Mouse (Mus musculus) adrenal gland, postnatal 36 days (tissue): ENCODE measurements around the gene 4930523C07Rik. TPM values are rescaled to one million over a fixed set of nuclear protein-coding genes. Genes with fewer than 3 reads are reported as not detected.
A peak's percentile ranks its signal among the peaks of the same experiment; 100 is the strongest.

Experiments used
- DNase-seq, 2 experiments: peaks; one replicate each; pipeline ENCODE4 v3.0.0; 2021; ENCODE audit warnings: mixed read lengths in 1 of 2
- total RNA-seq, 2 experiments: library from RNA; stranded (reverse); gene quantifications; 2 replicates each; pipeline ENCODE4 v1.2.3; 2021

4930523C07Rik gene
- total RNA-seq, 2 experiments from 2014 or later, result 10.7 to 20.6 TPM

DNA sequence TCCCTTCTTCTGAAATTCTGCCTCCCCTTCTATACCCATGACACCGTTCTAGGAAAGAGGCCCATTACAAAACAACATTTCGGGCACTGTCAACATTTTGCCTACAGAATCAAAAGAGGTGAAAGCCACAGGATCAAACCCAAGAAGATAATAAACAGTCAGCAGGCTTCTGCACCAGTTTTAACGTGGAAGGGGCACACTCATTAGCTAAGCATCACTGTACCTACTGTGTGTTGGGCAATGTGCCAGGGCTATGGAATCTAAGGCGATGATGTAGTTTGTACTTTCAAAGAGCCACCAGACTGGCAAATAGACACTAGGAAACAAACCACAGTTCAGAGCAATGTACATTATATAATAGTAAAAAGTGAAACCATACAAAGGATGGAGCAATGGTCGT, 1.8 kb downstream of the 4930523C07Rik start:
- no peak for DNase-seq

- DNase-seq, result peak in 1 of 2 experiments; percentile 28
Measured at GRCm38 (mm10) chr1:160046786-160047185, 2.6 kb downstream of the 4930523C07Rik start.

- no peak for DNase-seq
Measured at GRCm38 (mm10) chr1:160047481-160047931, 3.3 kb downstream of the 4930523C07Rik start.

DNA sequence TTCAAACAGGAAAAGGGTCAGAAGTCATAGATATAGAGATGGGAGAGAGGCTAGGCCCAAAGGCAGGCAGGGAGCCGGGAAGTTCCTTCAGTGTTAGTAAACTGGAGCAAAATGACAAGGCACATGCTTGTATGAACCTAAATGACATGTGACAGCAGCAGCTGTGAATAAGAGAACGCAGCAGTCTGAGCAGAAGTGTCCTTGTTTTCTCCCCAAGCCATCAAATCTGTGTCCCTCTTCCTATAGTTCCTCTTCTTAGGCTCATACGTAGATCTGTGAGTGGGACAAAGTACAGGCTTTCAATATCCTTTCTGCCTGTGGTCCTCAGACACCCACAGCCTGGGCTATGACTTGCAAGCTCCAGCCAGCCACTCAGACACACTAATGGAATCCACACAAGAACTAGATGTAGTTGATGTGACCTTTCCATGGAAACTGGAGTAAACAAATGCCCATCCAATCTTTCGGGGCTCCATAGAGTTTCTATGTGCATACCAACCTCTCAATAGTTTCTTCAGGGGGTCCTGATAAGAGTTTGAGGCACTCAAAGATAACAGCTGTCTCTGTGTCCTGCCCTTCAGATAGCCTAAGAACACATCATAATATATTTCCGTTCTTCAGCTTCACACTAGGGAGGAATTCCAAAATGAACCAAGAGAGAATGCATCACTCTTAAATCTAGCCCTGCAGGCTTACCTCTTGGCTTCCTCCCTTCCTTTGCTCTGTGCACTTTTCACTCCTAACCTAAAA, 5.1 kb downstream of the 4930523C07Rik start:
- DNase-seq, result no peak

DNA sequence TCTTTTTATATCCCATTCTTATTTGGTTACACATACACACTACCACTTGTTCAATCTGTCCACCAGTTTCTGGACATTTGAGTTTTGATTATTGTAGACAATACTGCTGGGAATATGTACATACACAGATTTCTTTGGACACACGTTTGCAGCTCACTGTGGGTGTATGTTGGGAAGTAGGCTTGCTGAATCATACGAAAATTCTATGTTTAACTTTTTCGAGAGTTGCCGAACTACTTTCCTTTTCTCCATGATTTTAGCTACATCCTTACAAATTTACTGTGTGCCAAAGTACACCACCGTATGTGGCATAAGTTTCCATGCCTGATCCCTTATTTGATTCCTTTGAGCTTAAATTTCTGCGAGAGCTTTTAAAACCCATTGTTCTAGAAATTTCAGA, 6.7 kb downstream of the 4930523C07Rik start:
- DNase-seq, result no peak

GRCm38 (mm10) chr1:160052556-160053315, 8.6 kb downstream of the 4930523C07Rik start:
- DNase-seq, result no peak

- no peak for DNase-seq
Measured at GRCm38 (mm10) chr1:160053510-160054305, 9.5 kb downstream of the 4930523C07Rik start.

DNA sequence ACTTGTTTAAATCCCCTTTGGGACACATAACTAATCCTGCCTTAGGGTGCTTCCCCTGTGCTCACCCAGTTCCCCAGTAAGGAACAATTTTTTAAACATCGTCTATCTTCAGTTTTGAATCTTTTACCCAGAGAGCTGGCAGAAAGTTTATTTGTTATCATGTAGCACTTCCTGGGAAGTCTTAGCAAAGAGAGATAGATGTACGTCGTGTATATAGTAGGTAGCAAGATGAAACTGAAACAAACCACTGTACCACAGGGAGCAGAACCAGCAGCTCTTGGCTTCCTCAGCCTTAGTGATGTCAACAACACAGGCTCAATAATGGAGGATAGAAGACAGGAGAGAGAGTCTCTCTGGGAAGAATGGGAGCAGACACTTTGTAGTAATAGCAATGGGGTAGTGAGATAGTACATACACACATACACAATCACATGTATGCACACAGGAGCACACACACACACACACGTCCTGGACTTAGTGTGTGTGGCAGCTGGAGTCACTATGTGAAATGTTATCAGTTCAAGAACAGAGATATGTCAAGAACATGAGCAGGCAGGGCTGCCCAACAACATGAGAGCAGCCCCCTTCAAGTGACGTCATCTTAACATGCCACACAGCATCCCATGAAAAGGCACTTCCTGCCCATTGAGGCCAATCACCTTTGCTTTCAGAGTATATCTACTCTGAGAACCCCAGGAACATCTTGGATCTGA, 10.3 kb downstream of the 4930523C07Rik start:
- DNase-seq, result no peak

GRCm38 (mm10) chr1:160057657-160058056, 13.5 kb downstream of the 4930523C07Rik start:
- no peak for DNase-seq

- no peak for DNase-seq
Measured at GRCm38 (mm10) chr1:160059908-160060307, 15.7 kb downstream of the 4930523C07Rik start.

DNA sequence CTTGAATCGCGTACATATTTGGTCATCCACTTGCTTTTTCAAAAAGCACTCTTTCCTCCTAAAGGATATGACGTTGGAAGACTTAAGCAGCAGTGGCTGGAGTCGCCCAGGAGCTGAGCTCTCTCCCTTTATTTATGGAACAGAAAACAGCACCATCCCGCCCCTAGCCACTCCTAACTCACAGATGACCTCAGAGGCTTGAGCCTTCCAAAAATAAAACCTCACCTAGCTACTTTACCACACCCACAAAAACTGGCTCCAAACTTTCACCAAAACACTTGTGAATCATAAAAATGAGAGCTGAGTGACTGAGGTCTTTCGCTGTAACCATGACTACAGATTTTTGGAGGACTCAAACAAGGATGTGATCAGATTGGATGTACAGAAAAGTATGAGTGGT, 16.4 kb downstream of the 4930523C07Rik start:
- DNase-seq, result no peak

DNA sequence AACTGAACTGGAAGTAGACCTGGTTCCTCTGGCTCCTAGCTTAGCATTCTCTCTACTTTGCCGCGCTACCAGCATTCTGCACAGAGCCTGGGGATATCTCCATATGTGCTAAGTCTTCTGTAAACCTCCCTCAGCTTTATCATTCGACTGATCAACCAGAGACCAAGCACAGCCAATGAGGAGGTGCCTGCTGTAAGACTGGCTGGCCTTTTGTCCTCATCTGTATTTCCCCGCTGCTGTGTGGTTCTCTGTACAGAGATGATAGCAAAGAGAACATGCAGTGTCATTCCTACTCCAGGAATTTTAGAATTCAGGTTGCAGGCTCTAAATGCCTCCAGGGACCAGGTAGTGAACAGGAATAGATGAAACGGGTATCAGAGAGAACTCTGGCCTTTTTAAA, 17.1 kb downstream of the 4930523C07Rik start:
- DNase-seq, result no peak

DNA sequence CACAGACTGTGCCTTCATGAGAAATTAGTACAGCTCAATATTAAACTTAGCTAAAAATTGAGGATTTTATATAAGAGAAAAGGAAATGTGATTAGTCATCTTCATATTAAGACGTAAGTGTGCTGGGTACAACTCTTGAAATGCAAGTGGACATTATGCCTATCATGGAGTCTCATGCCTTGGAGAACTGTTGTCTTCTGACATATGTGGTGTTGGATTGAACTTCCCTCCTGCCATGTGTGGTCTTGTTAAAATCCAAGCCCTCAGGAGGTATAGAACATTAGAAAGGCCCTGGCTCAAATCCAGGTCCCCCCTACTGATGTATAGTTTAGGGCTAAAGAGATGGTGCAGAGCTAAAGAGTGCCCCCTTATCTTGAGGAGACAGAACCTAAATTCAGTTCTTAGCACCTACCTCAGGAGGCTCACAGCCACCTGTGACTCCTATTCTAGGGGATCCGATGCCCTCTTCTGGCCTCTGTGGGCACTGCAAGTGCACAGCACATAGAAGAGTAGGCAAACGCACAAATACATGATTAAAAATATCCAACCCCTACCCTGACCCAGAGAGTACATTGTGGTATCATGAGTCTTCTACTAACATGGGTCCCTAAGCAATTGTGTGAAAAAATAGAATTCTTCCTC, 17.7 kb downstream of the 4930523C07Rik start:
- peak; percentile 23 to 41 for DNase-seq

DNA sequence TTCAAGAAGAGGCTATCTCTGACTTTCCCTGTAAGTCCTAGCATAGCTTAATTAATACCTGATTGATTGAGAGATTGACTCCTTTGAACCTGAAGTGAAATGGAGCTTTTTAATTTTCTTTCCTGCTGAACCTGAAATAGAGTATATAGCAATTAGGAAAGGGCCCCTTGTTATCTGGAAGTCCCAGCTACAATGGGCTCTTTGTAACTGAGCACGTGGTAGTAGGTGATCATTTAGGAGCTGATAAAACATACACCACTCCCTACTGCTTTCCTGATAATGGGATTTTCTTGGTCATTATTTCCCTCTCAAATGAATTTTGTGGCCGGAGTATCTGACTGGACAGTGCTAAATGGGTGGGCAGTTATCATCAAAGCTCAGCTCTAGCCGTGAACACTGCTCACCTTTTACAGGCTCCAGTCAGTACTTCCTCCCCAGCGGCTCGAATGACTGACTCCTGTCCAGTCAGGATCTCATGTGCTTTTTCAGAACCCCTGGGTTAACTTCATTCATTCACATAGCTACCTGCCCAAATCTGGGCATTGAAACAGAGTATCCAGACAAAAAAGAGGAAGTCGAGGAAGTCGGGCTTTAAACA, 20.5 kb downstream of the 4930523C07Rik start:
- DNase-seq, result no peak

DNA sequence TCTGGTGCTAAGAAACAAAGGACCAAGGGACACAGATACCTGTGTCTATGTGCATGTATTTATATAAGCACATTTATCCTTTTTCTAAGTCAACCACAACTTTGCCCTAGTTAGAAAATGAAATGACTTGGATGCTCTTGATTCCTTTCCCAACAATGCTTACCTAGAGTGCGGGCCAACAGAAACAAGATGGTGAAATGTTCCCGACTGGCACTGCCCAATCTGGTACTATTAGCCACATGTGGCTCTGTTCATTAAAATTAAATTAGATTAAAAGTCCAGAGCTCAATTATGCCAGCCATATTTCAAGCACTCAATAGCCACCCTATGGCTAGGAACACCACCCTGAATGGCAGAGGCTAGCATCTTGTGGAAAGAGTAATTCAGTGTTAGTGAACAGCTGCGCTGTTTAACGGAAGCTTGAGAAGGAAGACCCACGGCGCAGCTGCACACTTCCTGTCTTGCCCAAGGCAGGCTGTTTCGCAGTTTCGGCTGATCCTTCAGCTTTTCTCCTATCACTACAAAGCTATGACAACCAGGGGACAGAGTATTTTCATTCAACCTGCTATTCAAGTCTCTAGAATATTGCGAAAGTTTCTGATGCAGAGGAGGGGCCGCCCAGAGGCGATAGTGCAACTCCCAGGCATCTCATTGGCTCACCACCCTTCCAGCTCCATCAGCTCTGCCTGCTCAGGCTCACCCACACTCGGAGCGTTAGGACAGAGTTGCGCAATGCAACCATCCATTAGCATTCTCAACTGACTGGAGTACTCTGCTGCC, 34.9 kb downstream of the 4930523C07Rik start:
- peak; percentile 42 to 59 for DNase-seq

DNA sequence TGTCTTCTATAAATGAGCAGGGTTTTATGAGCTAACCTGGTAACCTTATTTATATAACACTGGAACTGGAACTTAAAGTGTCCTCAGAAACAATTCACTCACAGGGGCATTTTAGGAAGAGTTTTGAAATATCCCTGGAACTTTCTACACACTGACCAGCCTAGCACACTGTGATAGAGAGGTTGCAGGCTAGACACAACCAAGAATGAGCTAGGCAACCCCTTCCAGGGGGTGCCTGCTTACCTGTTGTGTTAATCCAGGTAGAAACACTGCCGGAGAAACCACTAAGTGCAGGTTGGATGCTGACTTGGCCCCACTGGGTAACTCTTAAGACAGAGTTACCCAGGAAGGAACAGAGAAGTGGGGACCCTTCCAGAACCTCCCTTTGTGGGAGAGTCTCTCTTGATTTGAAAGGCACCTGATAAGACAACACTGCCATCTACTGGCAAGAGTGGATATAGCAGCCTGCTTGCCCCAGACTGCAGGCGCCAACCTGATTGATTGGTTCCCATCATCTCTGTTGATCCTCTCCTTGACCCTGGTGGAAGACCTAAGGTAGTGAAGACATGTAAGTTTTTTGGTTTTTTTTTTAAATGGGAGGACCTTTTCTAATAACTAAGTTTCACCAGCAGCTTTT, 36.7 kb downstream of the 4930523C07Rik start:
- peak; percentile 75 to 76 for DNase-seq

DNA sequence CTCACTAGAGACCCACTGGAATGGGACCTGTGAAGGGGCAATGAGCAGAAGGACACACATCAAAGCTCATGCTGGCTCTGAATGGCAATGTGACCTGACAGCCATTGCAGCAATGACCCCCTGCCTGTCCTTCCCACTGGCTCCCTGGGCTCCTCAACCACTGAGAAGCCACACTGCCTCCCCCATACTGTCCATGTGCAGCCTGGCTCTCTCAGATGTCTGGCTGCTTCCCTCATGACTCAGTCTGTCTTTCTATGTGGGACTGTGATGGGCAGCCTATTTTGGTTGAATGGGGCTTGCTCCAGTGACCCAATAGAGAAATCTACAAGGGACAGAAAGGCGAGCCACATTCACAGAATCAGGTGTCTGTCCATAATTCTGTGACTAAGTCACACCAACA, 38.5 kb downstream of the 4930523C07Rik start:
- no peak for DNase-seq

DNA sequence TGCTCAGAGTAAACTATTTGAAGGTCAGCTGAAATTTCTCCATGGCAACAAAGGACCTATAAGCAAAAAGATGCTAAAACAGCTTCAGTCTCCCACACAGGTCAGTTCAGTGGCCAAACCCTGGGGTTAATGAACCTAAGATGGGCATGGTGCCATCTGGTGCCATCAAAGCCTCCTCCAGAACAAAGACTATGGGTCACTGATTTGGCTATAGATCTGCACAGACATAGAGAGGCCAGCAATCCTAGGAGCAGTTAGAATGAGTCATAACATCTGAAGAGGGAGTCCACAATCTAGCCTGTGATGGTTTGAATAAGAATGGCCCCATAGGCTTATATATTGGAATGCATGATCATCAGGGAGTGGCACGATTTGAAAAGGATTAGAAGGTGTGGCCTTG, 40.1 kb downstream of the 4930523C07Rik start:
- DNase-seq, result no peak

DNA sequence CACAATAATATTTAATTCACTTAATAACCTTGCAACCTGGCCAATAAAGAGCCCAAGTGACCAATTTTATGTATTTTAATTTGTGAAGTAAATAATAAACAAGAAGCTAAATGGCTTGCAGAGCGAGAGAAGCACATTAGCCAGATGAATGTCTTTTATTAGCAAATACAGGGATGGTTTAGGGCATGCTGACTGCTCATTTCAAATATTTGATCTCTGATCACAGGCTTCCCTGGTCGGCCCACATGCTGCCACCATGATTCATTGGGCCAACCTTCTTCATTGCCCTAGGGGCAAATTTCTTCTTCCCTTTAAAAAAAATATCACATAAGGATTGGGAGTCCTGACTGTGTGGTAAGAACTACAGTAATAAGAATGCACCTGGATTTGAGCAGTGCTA, 42.5 kb downstream of the 4930523C07Rik start:
- no peak for DNase-seq
